Mouse (Mus musculus) megakaryocyte, embryonic 14.5 days (primary cell): ENCODE measurements around the gene Trio. TPM values are rescaled to one million over a fixed set of nuclear protein-coding genes. Genes with fewer than 3 reads are reported as not detected.

Source experiments
- H3K27me3 ChIP-seq: replicated peaks from 2 replicates; pipeline ENCODE3; 2012; ENCODE audit warnings: inconsistent platforms
- H3K36me3 ChIP-seq: replicated peaks from 2 replicates; pipeline ENCODE3; 2012; ENCODE audit warnings: low read length, inconsistent platforms, mixed read lengths
- H3K4me1 ChIP-seq: 2 replicates; pipeline ENCODE4 v1.6.1; 2012; ENCODE audit warnings: inconsistent platforms
- H3K4me3 ChIP-seq: replicated peaks from 2 replicates; pipeline ENCODE3; 2012; ENCODE audit warnings: moderate library complexity, mild to moderate bottlenecking, inconsistent platforms
- H3K9me3 ChIP-seq: 2 replicates; pipeline ENCODE4 v1.6.1; 2012; ENCODE audit warnings: inconsistent platforms
- FLI1 ChIP-seq: IDR thresholded peaks from 2 replicates; pipeline ENCODE4 v1.6.1; 2012; ENCODE audit warnings: low read length, inconsistent platforms, mixed read lengths
- GATA1 ChIP-seq: IDR thresholded peaks from 3 replicates; pipeline ENCODE4 v1.6.1; 2012; ENCODE audit warnings: mixed read lengths, low read length, inconsistent platforms, borderline replicate concordance
- polyA plus RNA-seq: library from polyadenylated mRNA; stranded (reverse); fragments of >175 nt; gene quantifications from 2 replicates; pipeline ENCODE4 v1.2.3, GENCODE M21; 2012; ENCODE audit warnings: low replicate concordance; ENCODE audit not compliant: insufficient read depth

Gene Trio
- polyA plus RNA-seq, 1 experiment = 5.8 TPM

DNA sequence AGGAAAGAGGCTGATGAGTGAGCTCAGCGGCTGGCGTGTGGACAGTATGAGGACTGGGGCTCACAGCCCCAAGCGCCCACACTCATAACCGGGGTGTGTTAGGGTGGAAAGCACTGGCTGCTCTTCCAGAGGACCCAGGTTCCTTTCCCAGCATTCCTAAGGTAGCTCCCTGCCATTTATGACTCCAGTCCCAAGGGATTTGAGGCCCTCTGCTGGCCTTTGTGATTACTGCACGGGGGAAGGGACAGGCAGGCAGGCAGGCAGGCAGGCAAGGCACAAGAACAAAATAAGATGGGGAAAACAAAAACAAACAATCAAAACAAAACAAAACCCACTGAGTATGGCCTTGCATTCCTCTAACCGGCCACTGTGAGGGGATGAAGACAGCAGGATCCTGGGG is 120.3 kb downstream of the Trio start:
- no peak overlapping the region for H3K4me3 ChIP-seq
- TF ChIP-seq GATA1 (no peak), FLI1 (no peak)
- H3K4me1 ChIP-seq = peaks cover 3% of the 10 kb centered on the region; the same call in 1 of the 2 replicates
- H3K36me3 ChIP-seq = no peaks in the 10 kb centered on the region
- peaks cover 20% of the 10 kb centered on the region for H3K27me3 ChIP-seq
- H3K9me3 ChIP-seq = no peaks in the 10 kb centered on the region

DNA sequence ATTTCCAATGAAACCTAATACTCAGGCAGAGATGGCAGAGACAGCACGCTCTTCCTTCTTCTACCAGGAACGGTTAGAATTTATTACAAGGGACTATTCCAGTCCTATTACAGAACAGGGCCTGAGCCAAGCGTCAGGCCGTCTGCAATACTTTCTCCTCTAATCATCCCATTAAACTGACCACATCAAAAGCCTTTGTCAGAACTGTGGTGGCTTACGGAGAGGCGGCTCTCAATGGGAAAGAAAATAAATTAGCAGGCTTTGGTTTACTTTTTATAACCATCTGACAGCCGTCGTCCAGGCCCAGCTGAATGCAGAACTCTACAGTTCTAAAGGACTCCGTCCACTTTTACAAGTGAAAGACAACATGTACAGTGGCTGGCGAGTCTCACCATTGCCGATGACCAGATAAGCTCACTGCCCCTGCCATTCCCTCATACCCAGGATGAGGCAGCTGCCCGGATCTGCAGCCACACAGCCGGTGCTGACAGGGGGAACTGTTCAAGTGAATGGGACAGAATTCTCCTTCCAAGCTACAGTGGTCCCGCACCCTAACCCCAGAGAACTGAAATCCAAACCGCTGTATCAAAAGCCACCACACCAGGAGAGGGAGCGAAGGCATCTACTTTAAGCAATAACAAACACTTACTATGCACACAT is 121.2 kb downstream of the Trio start:
- TF ChIP-seq GATA1 (no peak), FLI1 (no peak)

DNA sequence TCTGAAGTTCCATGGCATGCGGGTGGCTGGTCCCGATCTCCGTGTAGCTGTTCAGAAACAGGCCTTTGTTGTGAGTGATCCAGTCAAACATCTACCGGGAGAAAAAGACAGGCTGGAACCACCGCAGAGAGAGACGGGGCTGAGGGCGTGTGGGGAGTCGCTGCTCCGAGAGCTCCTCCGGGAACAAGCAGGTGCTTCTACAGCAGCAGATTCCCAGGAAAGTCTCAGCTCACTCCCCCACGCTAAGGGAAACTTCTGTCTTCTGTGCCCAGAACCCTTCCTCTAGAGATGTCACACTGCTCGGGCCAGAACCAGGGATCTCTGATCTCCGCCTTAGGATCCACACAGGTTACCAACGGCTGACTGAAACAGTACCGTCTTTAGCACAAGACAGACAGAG is 124.4 kb downstream of the Trio start:
- Histone ChIP-seq H3K9me3 (no peaks in the 10 kb centered on the region), H3K27me3 (peaks cover 9% of the 10 kb centered on the region), H3K36me3 (no peaks in the 10 kb centered on the region), H3K4me3 (no peak overlapping the region), H3K4me1 (peaks cover 31% of the 10 kb centered on the region)
- TF ChIP-seq GATA1 (no peak), FLI1 (no peak)

More for the DNA sequence above, 121.2 kb downstream of the Trio start:
- Histone ChIP-seq H3K9me3 (no peaks in the 10 kb centered on the region), H3K4me3 (no peak overlapping the region), H3K27me3 (peaks cover 17% of the 10 kb centered on the region), H3K4me1 (peaks cover 11% of the 10 kb centered on the region), H3K36me3 (no peaks in the 10 kb centered on the region)

DNA sequence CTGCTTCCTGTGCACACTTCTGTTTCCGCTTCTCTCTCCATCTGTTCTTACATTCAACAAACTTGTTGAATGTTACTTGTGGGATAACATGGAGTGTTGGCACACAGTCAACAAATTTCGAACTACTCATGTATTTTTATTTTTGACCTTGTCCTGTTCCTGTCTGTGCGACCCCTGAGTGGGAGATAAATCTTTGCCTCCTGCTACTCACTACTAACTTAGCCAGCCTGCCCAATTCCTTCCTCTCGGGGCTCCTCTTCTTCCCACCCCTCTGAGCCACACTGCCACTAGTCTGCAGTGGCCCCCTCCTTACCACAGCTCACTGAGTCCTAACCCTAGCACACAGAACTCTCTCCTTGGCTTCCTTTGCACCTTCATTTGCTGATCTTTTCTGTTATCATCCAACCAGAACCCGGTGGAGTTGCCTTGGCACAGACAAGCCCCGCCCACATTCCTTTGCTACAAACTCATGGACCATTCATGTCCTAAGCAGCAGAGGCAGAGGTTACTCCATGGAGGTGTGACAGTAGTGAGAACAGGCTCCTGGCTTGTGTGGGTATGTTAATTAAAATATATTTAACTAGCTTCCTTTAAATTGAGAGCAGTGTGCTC is 126.7 kb downstream of the Trio start:
- no peaks in the 10 kb centered on the region for H3K9me3 ChIP-seq
- H3K4me1 ChIP-seq = peaks cover 28% of the 10 kb centered on the region
- no peak overlapping the region for H3K4me3 ChIP-seq
- H3K27me3 ChIP-seq = peaks cover 7% of the 10 kb centered on the region
- H3K36me3 ChIP-seq = no peaks in the 10 kb centered on the region
- TF ChIP-seq FLI1 = no peak

DNA sequence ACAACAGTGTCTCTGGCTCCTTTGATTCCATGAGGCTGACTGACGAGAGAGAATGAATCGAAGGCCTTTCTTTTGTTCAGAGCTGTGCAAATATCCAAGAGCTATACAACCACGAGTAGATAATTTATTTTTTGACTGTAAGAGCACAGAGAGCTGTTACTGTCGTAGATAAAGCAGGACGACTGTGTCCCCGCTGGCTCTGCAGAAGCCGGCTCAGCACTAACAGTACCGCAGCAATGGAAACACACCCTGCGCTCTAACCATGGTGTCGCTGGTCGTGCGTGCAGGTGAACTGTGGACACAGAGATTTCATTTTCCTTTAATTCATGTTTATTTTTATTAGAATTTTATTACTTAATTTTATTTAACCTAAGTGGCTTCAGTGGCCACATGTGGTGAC is 131.5 kb downstream of the Trio start:
- H3K27me3 ChIP-seq = peaks cover 19% of the 10 kb centered on the region
- no peak overlapping the region for H3K4me3 ChIP-seq
- no peaks in the 10 kb centered on the region for H3K9me3 ChIP-seq
- H3K36me3 ChIP-seq = no peaks in the 10 kb centered on the region
- TF ChIP-seq GATA1 = no peak
- no peak for TF ChIP-seq FLI1
- H3K4me1 ChIP-seq = peaks cover 16% of the 10 kb centered on the region

DNA sequence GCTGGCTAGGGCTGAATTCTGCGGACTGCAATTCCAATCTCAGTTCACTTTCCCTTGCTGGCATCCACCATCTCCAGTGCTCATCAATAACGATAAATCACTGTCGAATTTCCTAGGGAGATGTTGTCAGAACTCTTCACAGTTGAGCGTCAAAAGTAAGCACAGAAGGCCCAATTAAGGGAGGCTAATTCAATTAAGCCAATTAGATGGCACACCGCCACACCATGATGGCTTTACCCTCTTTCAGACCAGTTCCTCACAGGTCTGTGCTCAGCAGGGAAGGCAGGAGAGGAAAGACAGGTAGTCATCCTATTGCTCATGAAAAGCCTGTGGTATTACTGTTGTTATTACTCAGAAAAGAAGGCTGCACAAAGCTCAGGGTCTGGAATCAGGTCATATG is 133.6 kb downstream of the Trio start:
- H3K4me3 ChIP-seq = no peak overlapping the region
- H3K27me3 ChIP-seq = peaks cover 24% of the 10 kb centered on the region
- TF ChIP-seq GATA1 = no peak
- no peak for TF ChIP-seq FLI1
- no peaks in the 10 kb centered on the region for H3K9me3 ChIP-seq
- H3K4me1 ChIP-seq = peaks cover 11% of the 10 kb centered on the region
- no peaks in the 10 kb centered on the region for H3K36me3 ChIP-seq

DNA sequence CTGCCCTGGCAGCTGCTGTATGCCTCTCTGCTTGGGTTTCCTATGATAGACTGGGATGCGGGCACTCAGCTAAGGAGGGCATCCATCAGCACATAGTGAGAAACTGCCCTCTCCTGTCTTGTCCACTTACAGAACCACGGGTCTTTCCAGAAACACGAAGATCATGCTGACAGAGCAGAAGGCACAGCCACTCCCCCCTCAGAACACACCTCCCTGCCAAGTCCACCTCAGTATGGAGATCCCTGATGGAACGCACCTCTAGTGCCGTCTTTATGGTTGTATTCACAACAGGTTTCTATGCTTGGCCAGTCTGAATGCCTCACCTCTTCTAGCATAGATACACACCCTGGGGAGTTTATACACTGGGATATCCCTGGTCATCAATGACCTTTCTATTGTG is 135.0 kb downstream of the Trio start:
- Histone ChIP-seq H3K9me3 (no peaks in the 10 kb centered on the region), H3K4me1 (peaks cover 23% of the 10 kb centered on the region), H3K36me3 (no peaks in the 10 kb centered on the region), H3K4me3 (no peak overlapping the region), H3K27me3 (peaks cover 20% of the 10 kb centered on the region)
- TF ChIP-seq FLI1 = no peak
- TF ChIP-seq GATA1 = no peak

DNA sequence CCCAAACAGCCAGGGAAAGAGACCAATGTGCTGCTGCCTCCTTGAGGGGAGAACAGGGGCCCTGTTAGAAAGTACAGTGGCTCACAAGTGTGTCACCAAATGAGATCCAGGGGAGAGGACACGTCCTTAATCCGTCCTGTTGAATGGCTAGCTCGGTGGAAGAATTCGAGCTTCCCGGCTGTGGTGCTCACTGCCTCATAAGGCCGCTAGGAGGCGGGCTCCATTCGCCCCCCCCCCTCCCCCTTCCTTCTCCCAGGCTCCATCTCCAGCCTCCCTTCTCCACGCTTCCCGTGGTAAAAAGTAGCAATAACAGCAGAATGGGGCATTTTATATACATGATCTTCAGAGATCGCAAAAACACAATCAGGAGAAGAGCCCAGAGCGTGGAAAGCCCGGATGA is 137.5 kb downstream of the Trio start:
- peaks cover 20% of the 10 kb centered on the region for H3K27me3 ChIP-seq
- no peak overlapping the region for H3K4me3 ChIP-seq
- H3K9me3 ChIP-seq = no peaks in the 10 kb centered on the region
- peaks cover 35% of the 10 kb centered on the region for H3K4me1 ChIP-seq
- no peaks in the 10 kb centered on the region for H3K36me3 ChIP-seq
- TF ChIP-seq FLI1 (no peak), GATA1 (no peak)

DNA sequence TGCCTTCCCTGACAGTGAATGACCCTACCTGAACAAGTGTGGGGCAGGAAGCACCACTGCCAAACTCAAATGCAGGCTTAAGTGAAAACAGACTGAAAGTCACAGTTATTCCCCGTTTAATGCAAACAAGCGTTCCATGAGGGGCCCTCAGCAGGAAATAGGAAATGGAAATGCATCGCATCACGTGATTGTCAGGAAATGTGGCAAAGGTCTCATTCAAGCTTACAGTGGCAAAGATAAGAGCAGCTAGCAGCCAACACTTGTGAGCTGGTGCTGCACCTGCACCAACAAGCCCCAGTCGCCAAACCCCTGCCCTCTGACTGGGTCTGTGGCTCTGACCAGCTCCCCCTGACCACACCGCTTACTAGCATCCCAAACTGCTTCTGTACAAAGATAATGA is 138.7 kb downstream of the Trio start:
- H3K4me3 ChIP-seq = no peak overlapping the region
- no peaks in the 10 kb centered on the region for H3K36me3 ChIP-seq
- peaks cover 18% of the 10 kb centered on the region for H3K27me3 ChIP-seq
- H3K9me3 ChIP-seq = no peaks in the 10 kb centered on the region
- H3K4me1 ChIP-seq = peaks cover 43% of the 10 kb centered on the region
- no peak for TF ChIP-seq GATA1
- no peak for TF ChIP-seq FLI1

DNA sequence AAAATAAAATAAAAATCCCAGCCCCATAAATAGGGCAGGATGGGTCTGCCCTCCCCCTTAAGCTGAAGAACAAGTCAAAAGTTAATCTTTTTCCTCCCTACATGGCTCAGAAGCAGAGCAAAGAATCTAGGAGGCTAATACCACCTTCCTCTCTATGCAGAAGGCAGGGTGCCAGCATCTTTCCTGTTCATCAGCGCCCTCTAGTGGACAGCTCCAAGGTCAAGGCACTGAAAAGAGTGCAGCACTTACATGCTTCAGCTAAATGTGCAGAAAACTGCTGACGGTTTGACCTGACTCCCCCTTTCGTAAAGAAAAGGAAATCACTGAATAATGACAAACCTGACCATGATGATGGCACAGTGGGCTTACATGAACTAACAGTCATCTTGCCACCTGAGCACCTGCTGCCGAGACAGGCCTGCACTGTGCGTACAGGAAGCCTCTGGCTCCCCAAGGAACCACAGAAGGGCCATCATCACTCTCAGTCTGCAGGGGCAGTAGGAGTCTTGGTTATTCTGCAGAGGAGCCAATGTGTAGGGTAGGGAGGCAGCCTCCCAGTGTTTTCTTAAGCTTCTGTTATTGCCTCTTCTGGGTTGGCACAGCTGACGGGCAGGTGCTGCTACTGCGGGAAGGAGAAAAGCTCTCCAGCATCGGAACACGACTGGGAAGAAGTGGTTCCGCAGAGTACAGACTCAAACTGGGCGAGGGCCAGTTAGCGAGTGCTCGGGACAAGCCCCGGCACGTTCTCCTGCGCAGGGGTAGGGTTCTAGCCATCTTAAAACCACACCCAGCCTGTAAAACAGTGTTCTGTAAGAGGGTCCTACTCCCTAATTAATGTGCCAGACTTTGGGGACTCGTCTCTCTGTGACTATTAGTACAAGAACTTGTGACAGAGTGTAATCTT is 141.0 kb downstream of the Trio start:
- Histone ChIP-seq H3K27me3 (peaks cover 10% of the 10 kb centered on the region), H3K4me1 (peaks cover 43% of the 10 kb centered on the region), H3K4me3 (no peak overlapping the region), H3K9me3 (no peaks in the 10 kb centered on the region), H3K36me3 (no peaks in the 10 kb centered on the region)
- TF ChIP-seq GATA1 (no peak), FLI1 (no peak)
